Mouse (Mus musculus) stomach, embryonic 14.5 days (tissue): ENCODE results near the gene Vwa5b1. TPM values are rescaled to one million over a fixed set of nuclear protein-coding genes. Genes with fewer than 3 reads are reported as not detected.

Experiments
- ATAC-seq: fragments of 200-750 bp; cut with Nextera tagmentation; 2 replicates; pipeline ENCODE4 v1.8.0; 2017; ENCODE audit warnings: low read depth, moderate TSS enrichment; ENCODE audit not compliant: insufficient number of reproducible peaks, insufficient read depth, low FRiP score
- H3K27ac ChIP-seq: fragments of 300-500 bp; sonication (generic); 2 replicates; pipeline ENCODE4 v1.5.1; 2014; ENCODE audit warnings: mild to moderate bottlenecking, low read length, moderate library complexity, mixed read lengths
- H3K27me3 ChIP-seq: fragments of 300-500 bp; sonication (generic); 2 replicates; pipeline ENCODE4 v1.6.1; 2014; ENCODE audit warnings: low read length, control low read depth, mixed read lengths; ENCODE audit not compliant: control insufficient read depth, insufficient read depth
- H3K36me3 ChIP-seq: fragments of 300-500 bp; sonication (generic); 2 replicates; pipeline ENCODE4 v1.6.1; 2014; ENCODE audit warnings: mild to moderate bottlenecking, control low read depth, low read length, moderate library complexity, mixed read lengths; ENCODE audit not compliant: control insufficient read depth, insufficient read depth
- H3K4me1 ChIP-seq: fragments of 300-500 bp; sonication (generic); 2 replicates; pipeline ENCODE4 v1.6.1; 2014; ENCODE audit warnings: low read length, control low read depth, mixed read lengths; ENCODE audit not compliant: control insufficient read depth, insufficient read depth
- H3K4me2 ChIP-seq: fragments of 300-500 bp; sonication (generic); replicated peaks from 2 replicates; pipeline ENCODE4 v1.6.1; 2014; ENCODE audit warnings: low read depth, low read length, control low read depth
- H3K4me3 ChIP-seq: fragments of 300-500 bp; sonication (generic); 2 replicates; pipeline ENCODE4 v1.5.1; 2014; ENCODE audit warnings: low read depth, low read length, control low read depth
- H3K9ac ChIP-seq: fragments of 300-500 bp; sonication (generic); replicated peaks from 2 replicates; pipeline ENCODE4 v1.6.1; 2014; ENCODE audit warnings: low read depth, mild to moderate bottlenecking, control low read depth, low read length, moderate library complexity, mixed read lengths
- H3K9me3 ChIP-seq: fragments of 300-500 bp; sonication (generic); 2 replicates; pipeline ENCODE4 v1.6.1; 2016; ENCODE audit warnings: low read depth, low read length, control low read depth; ENCODE audit not compliant: control insufficient read depth
- WGBS: fragments of 180-500 bp; shearing (Covaris S2); extraction: QIAGEN DNeasy Blood & Tissue Kit; methylation state at CpG from one replicate; pipeline ENCODE4 v1.1.7; 2014; 5-methylcytosine and 5-hydroxymethylcytosine counted together
- polyA plus RNA-seq: library from polyadenylated mRNA; unstranded; fragments of >200 nt; fragmentation: Nextera tagmentation; extraction: Ambion mirVana; gene quantifications from 2 replicates; pipeline ENCODE4 v1.2.1, GENCODE M21; 2014

Gene Vwa5b1
- polyA plus RNA-seq, 1 experiment from 2014 or later, result 0.04 TPM

DNA sequence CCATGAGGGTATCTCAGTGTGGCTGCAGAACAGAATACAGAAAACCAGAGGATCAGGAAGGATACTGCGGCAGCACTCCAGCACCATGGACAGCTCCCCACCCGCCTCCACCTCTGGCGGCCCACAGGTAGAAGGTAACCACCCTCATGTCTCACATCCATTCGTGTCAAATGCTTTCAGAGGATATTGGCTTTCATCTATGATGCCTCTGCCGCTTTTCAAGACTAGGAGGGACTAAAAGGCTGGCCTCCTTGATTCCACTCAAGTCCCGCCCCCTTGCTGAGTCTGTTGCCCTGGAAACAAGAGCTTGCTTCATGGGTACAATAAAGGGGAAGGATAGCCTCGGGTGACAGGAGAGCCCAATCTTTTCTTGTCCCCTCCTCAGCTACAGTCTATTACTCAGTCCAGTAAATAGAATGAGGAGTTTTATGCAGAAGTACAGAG is 37.8 kb downstream of the Vwa5b1 start:
- H3K4me2 ChIP-seq, result no peak overlapping the region
- no peaks in the 10 kb centered on the region for H3K36me3 ChIP-seq
- no peaks in the 10 kb centered on the region for H3K9me3 ChIP-seq
- no peak overlapping the region for H3K4me3 ChIP-seq
- H3K4me1 ChIP-seq, result no peaks in the 10 kb centered on the region
- WGBS, result 11% methylated on average over 7 of the region's 7 CpGs
- H3K9ac ChIP-seq, result no peak overlapping the region
- no peaks in the 10 kb centered on the region for H3K27me3 ChIP-seq
- no peak for ATAC-seq
- H3K27ac ChIP-seq, result no peak overlapping the region

DNA sequence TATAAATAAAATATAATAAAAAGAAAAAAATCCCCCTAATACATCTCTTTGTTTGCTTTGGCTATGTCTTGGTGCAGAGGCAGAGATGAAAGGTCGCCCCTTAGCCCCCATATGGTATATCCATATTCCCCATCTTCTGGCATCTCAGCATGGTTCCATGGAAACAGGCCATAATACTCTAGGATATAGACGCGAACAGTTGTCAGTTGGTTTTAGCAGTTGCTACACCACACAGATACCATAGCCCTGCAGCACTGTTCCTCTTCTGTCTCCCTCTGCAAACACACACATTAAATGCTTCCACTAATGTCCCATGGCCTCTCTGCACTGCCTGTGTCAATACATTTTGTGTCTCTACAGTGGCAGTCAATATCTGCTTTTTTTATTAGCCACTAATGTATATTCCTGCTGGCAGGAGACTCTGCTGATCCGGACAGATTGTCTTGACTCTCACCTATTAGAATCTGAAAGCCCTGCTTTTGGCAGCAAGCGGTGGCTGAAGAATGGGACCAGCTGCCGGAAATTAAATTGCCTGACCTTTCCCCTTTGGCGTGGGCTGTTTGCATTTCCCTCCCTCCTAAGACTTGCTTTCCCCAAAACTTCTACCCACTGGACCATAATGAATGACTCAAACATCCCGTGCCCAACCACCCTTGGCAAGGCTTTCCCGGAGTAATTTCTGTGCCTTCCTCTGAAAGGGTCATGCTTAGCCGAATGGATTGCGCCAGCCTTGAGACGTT is 39.1 kb downstream of the Vwa5b1 start:
- Histone ChIP-seq H3K4me1 (no peaks in the 10 kb centered on the region), H3K9me3 (no peaks in the 10 kb centered on the region), H3K9ac (no peak overlapping the region), H3K27me3 (no peaks in the 10 kb centered on the region), H3K4me3 (no peak overlapping the region), H3K4me2 (no peak overlapping the region), H3K36me3 (no peaks in the 10 kb centered on the region), H3K27ac (no peak overlapping the region)
- 61% methylated on average over 12 of the region's 12 CpGs for WGBS
- no peak for ATAC-seq

GRCm38 (mm10) chr4:138584946-138585345 is 50.7 kb downstream of the Vwa5b1 start:
- H3K9ac ChIP-seq, result no peak overlapping the region
- no peak overlapping the region for H3K27ac ChIP-seq
- no peaks in the 10 kb centered on the region for H3K4me1 ChIP-seq
- ATAC-seq, result no peak
- H3K36me3 ChIP-seq, result no peaks in the 10 kb centered on the region
- H3K9me3 ChIP-seq, result no peaks in the 10 kb centered on the region
- no peak overlapping the region for H3K4me2 ChIP-seq
- H3K4me3 ChIP-seq, result no peak overlapping the region
- H3K27me3 ChIP-seq, result no peaks in the 10 kb centered on the region

- no peak for ATAC-seq
- Histone ChIP-seq H3K4me2 (no peak overlapping the region), H3K27ac (no peak overlapping the region), H3K9me3 (no peaks in the 10 kb centered on the region), H3K9ac (no peak overlapping the region), H3K4me3 (no peak overlapping the region), H3K36me3 (no peaks in the 10 kb centered on the region), H3K27me3 (no peaks in the 10 kb centered on the region), H3K4me1 (no peaks in the 10 kb centered on the region)
- 61% methylated on average over 4 of the region's 4 CpGs for WGBS
Measured at GRCm38 (mm10) chr4:138582446-138582845, 53.2 kb downstream of the Vwa5b1 start.

- Histone ChIP-seq H3K4me3 (no peak overlapping the region), H3K9me3 (no peaks in the 10 kb centered on the region), H3K4me2 (no peak overlapping the region), H3K4me1 (no peaks in the 10 kb centered on the region), H3K36me3 (no peaks in the 10 kb centered on the region), H3K27me3 (no peaks in the 10 kb centered on the region), H3K9ac (no peak overlapping the region), H3K27ac (no peak overlapping the region)
- no peak for ATAC-seq
- 61% methylated on average over 19 of the region's 19 CpGs for WGBS
Measured at GRCm38 (mm10) chr4:138578406-138578805, 57.3 kb downstream of the Vwa5b1 start.

- no peaks in the 10 kb centered on the region for H3K9me3 ChIP-seq
- H3K9ac ChIP-seq, result no peak overlapping the region
- H3K4me1 ChIP-seq, result no peaks in the 10 kb centered on the region
- no peak overlapping the region for H3K4me3 ChIP-seq
- ATAC-seq, result no peak
- H3K27ac ChIP-seq, result no peak overlapping the region
- no peaks in the 10 kb centered on the region for H3K36me3 ChIP-seq
- no peak overlapping the region for H3K4me2 ChIP-seq
- H3K27me3 ChIP-seq, result no peaks in the 10 kb centered on the region
- 67% methylated on average over 3 of the region's 4 CpGs for WGBS
Measured at GRCm38 (mm10) chr4:138576661-138577060, 59.0 kb downstream of the Vwa5b1 start.

DNA sequence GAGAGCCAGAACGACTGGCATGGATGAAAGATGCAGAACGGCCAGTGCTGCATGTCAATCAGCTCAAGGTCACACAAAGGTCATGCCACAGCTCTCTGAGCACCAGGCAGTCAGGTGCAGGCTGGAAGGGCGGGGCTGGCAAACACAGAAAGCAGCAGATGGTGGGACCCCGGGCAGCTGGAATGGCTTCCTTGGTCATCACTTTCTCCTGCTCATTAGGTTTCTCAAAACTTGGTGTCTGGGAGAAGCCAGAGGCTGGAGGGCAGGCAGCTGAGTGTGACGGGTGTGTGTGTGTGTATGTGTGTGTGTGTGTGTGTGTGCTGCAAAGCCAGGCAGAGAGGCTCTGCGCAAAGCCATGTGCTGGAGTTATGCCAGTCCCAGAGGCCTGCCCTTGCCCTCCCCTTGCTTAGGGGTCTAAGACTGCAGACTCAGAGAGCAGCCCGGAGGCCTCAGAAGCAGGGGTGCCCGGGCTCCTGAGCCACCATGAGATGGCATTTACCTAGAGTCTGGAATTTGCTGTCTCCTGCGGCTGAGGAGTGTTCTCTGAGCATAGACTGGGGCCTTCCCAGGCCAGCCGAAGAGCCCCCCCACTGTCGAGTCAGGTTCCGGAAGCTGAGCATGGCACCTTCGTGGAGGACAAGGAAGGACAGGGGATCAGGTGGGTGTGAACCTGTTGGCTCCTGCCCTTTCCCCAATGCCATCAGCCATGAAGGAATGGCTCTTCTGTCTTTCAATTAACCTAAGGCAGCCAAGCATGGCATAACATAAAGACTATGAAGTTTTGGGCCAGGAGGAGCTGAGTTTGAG is 60.7 kb downstream of the Vwa5b1 start:
- Histone ChIP-seq H3K4me3 (no peak overlapping the region), H3K36me3 (no peaks in the 10 kb centered on the region), H3K4me1 (peaks cover 1% of the 10 kb centered on the region; the same call in 1 of the 2 replicates), H3K9ac (no peak overlapping the region), H3K27ac (no peak overlapping the region), H3K27me3 (no peaks in the 10 kb centered on the region), H3K4me2 (no peak overlapping the region), H3K9me3 (no peaks in the 10 kb centered on the region)
- WGBS, result 63% methylated on average over 13 of the region's 13 CpGs
- no peak for ATAC-seq

GRCm38 (mm10) chr4:138569928-138570327 is 65.8 kb downstream of the Vwa5b1 start:
- WGBS, result 37% methylated on average over 11 of the region's 11 CpGs
- peaks cover 4% of the 10 kb centered on the region; the same call in 1 of the 2 replicates for H3K4me1 ChIP-seq
- no peak overlapping the region for H3K27ac ChIP-seq
- no peak overlapping the region for H3K4me2 ChIP-seq
- H3K4me3 ChIP-seq, result no peak overlapping the region
- H3K27me3 ChIP-seq, result no peaks in the 10 kb centered on the region
- ATAC-seq, result no peak
- no peak overlapping the region for H3K9ac ChIP-seq
- no peaks in the 10 kb centered on the region for H3K9me3 ChIP-seq
- no peaks in the 10 kb centered on the region for H3K36me3 ChIP-seq
